Mouse (Mus musculus): Measurements from ENCODE around the gene Gm49345. TPM values are rescaled to one million over a fixed set of nuclear protein-coding genes. Genes with fewer than 3 reads are reported as not detected.
"Not testable (repeated sequence)": the region's sequence is repeated elsewhere in the genome, so short reads cannot be mapped to it uniquely, and the experiment has no call there.

The Gm49345 gene
- under 1 TPM; 0.81 to 0.83 TPM for total RNA-seq (2021)

- peak; percentile 84 to 85 for DNase-seq
- intact Hi-C loops (cut with DNase I): loop anchor here (1.0 to 5.0 kb wide), 5 partner anchors 28 to 331 kb away; partner anchors contain the start of genes Zfp457 and Zfp729b
These were observed at the start of gene Gm49345, which contains the start of gene Zfp729a for GRCm38 (mm10) chr13:67637294-67638007. Gene Gm49345, minus strand, starts transcription at chr13:67637769. Gene Zfp729a, minus strand, starts transcription at chr13:67637791.

GRCm38 (mm10) chr13:67686971-67687370, 49.4 kb upstream of the Gm49345 start, which contains the start of gene Zfp738:
Gene Zfp738, minus strand, starts transcription at chr13:67687071.
- DNase-seq: no peak
- intact Hi-C loops (cut with DNase I): no loop called here

GRCm38 (mm10) chr13:67683841-67684240, 46.3 kb upstream of the Gm49345 start:
- intact Hi-C loops (cut with DNase I): loop anchor here (1.0 to 5.0 kb wide), 4 partner anchors 40 to 557 kb away; partner anchors contain the start of genes Gm49345, Zfp729a and Zfp729b
- not testable (repeated sequence) for DNase-seq

GRCm38 (mm10) chr13:67682959-67683735, 45.6 kb upstream of the Gm49345 start:
- intact Hi-C loops (cut with DNase I): loop anchor here (1.0 to 5.0 kb wide), 4 partner anchors 41 to 556 kb away; partner anchors contain the start of genes Gm49345, Zfp729a and Zfp729b
- peak; percentile 83 to 87 for DNase-seq

GRCm38 (mm10) chr13:67674902-67675301, 37.3 kb upstream of the Gm49345 start:
- intact Hi-C loops (cut with DNase I): no loop called here
- DNase-seq: no peak

- DNase-seq: no peak
- intact Hi-C loops (cut with DNase I): no loop called here
These were observed 14.9 kb upstream of the Gm49345 start for GRCm38 (mm10) chr13:67652496-67652895.

- no peak for DNase-seq
- intact Hi-C loops (cut with DNase I): no loop called here
These were observed 27.5 kb downstream of the Gm49345 start for GRCm38 (mm10) chr13:67610108-67610507.

GRCm38 (mm10) chr13:67609066-67609876, 28.3 kb downstream of the Gm49345 start, which contains the start of gene Zfp729b:
Gene Zfp729b, minus strand, starts transcription at chr13:67609707.
- intact Hi-C loops (cut with DNase I): loop anchor here (1.0 to 2.0 kb wide), 4 partner anchors 28 to 115 kb away; partner anchors contain the start of genes Gm49345, Zfp729a and Zfp748
- peak; percentile 91 to 97 for DNase-seq

- no peak for DNase-seq
- intact Hi-C loops (cut with DNase I): no loop called here
These were observed 64.9 kb downstream of the Gm49345 start for GRCm38 (mm10) chr13:67572591-67573189.

- DNase-seq: no peak
- intact Hi-C loops (cut with DNase I): loop anchor here (2.0 to 5.0 kb wide), 6 partner anchors 27 to 193 kb away; partner anchors contain the start of genes Gm26965, Gm28044, Zfp729b and Zfp87
These were observed 83.8 kb downstream of the Gm49345 start, which contains the start of gene Zfp748 for GRCm38 (mm10) chr13:67553730-67554129. Gene Zfp748, minus strand, starts transcription at chr13:67553830.

GRCm38 (mm10) chr13:67552505-67553346, 84.8 kb downstream of the Gm49345 start:
- DNase-seq: peak; percentile 80 to 88
- intact Hi-C loops (cut with DNase I): loop anchor here (2.0 to 5.0 kb wide), 6 partner anchors 26 to 192 kb away; partner anchors contain the start of genes Gm26965, Gm28044, Zfp729b and Zfp87

GRCm38 (mm10) chr13:67545941-67546340, 91.6 kb downstream of the Gm49345 start:
- DNase-seq: no peak
- intact Hi-C loops (cut with DNase I): no loop called here

Other genes with a start within 250 kb of the Gm49345 start
- gene Zfp429, start 237.9 kb downstream of the Gm49345 start, total RNA-seq (2021): 1 to 10 TPM; 1.3 to 3.1 TPM
- gene Zfp459, start 216.4 kb downstream of the Gm49345 start, total RNA-seq (2021): 1 to 10 TPM in 1 of 2 experiments, under 1 TPM in 1; 0.58 to 1.2 TPM
- gene Zfp874a, start 186.1 kb downstream of the Gm49345 start, total RNA-seq (2021): 10 to 100 TPM in 1 of 2 experiments, 1 to 10 TPM in 1; 10.0 to 10.2 TPM
- gene Zfp874b, start 153.5 kb downstream of the Gm49345 start, total RNA-seq (2021): 10 to 100 TPM; 16.8 to 22.4 TPM
- gene Zfp58, start 137.2 kb downstream of the Gm49345 start, total RNA-seq (2021): 1 to 10 TPM; 3.5 to 4.7 TPM
- gene Gm26965, start 111.6 kb downstream of the Gm49345 start, total RNA-seq (2021): not detected
- gene Zfp87, start 111.6 kb downstream of the Gm49345 start, total RNA-seq (2021): 1 to 10 TPM; 7.1 TPM
- gene Zfp748, start 83.9 kb downstream of the Gm49345 start, total RNA-seq (2021): 1 to 10 TPM; 3.5 to 4.1 TPM
- gene Zfp729b, start 28.1 kb downstream of the Gm49345 start, total RNA-seq (2021): 1 to 10 TPM; 3.8 to 5.2 TPM
- gene Zfp729a, start within 50 bp of the Gm49345 start, total RNA-seq (2021): 1 to 10 TPM; 3.3 to 4.2 TPM
- gene Zfp738, start 49.3 kb upstream of the Gm49345 start, total RNA-seq (2021): 1 to 10 TPM; 4.8 to 5.9 TPM
- 1 to 10 TPM; 5.7 to 6.6 TPM for gene Zfp65, start 91.4 kb upstream of the Gm49345 start, total RNA-seq (2021)
- 1 to 10 TPM; 1.9 to 2.1 TPM for gene Zfp85, start 117.5 kb upstream of the Gm49345 start, total RNA-seq (2021)
- 1 to 10 TPM; 1.2 to 1.4 TPM for gene Zfp493, start 141.9 kb upstream of the Gm49345 start, total RNA-seq (2021)
- 1 to 10 TPM; 1.8 to 2.2 TPM for gene Zfp273, start 176.0 kb upstream of the Gm49345 start, total RNA-seq (2021)
- gene Gm10037, start 193.3 kb upstream of the Gm49345 start, total RNA-seq (2021): 1 to 10 TPM in 1 of 2 experiments, under 1 TPM in 1; 0.89 to 1.2 TPM
- not detected for gene BC048507, start 225.6 kb upstream of the Gm49345 start, total RNA-seq (2021)

Data from heart, postnatal 36 days (tissue).